Mouse (Mus musculus): ENCODE data around the gene Ddx20. TPM values are rescaled to one million over a fixed set of nuclear protein-coding genes. Genes with fewer than 3 reads are reported as not detected.

Gene Ddx20
- polyA plus RNA-seq, 1 experiment from 2014 or later: 25.2 TPM

DNA sequence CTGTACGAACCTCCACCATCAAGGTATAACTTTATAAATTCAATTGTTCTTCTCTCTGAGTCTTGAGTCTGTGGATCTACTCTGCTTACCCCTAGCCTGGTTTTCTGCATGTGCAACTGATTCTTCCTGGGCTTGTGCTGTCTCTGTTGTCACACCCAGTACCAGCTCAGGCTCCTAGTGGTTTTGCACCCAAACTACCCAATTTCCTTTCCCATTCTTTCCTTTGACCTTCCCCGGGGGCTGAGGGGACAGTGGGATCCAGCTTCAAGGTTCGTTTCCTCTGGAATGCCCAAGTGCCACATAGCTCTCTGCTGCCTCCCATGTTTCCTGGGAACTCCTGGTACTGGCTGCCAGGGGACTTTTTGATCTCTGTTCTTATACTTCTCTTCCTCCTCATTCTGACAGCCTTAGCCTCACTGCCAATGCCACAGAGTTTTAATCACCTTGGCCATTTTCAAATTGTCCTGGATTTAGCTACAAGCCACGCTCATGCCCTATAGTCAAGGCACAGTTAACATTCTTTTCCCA lies 20.3 kb downstream of the Ddx20 start:
- no peaks in the 10 kb centered on the region for H3K36me3 ChIP-seq (ENCODE audit: insufficient read depth, low read length)
- peak; percentile 28 for DNase-seq (ENCODE audit: low spot score)
- WGBS: 58% methylated on average over 4 of the region's 4 CpGs
- H3K4me3 ChIP-seq (replicated peaks; ENCODE audit: low read depth, low read length): no peak overlapping the region
- H3K27ac ChIP-seq: no peak overlapping the region
- no peak overlapping the region for H3K4me2 ChIP-seq (ENCODE audit: low read length)
- no peaks in the 10 kb centered on the region for H3K27me3 ChIP-seq (ENCODE audit: insufficient read depth, low read length)
- no peaks in the 10 kb centered on the region for H3K4me1 ChIP-seq (replicated peaks; ENCODE audit: insufficient read depth, low read length)
- no peak overlapping the region for H3K9ac ChIP-seq (ENCODE audit: low read depth, low read length)
- H3K9me3 ChIP-seq (replicated peaks; ENCODE audit: low read length): no peaks in the 10 kb centered on the region
- peak; percentile 29; the same call in 1 of the 2 replicates for TF ChIP-seq CTCF (IDR thresholded peaks at IDR 0.05; ENCODE audit: low read depth)
- no peak for ATAC-seq (replicated peaks; ENCODE audit: low FRiP score, low read depth)

- Histone ChIP-seq H3K36me3 (ENCODE audit: insufficient read depth, low read length) (no peaks in the 10 kb centered on the region), H3K27me3 (ENCODE audit: insufficient read depth, low read length) (no peaks in the 10 kb centered on the region), H3K4me1 (replicated peaks; ENCODE audit: insufficient read depth, low read length) (no peaks in the 10 kb centered on the region), H3K9ac (ENCODE audit: low read depth, low read length) (no peak overlapping the region), H3K27ac (no peak overlapping the region), H3K9me3 (replicated peaks; ENCODE audit: low read length) (no peaks in the 10 kb centered on the region), H3K4me3 (replicated peaks; ENCODE audit: low read depth, low read length) (no peak overlapping the region), H3K4me2 (ENCODE audit: low read length) (no peak overlapping the region)
- no peak for TF ChIP-seq CTCF (IDR thresholded peaks at IDR 0.05; ENCODE audit: low read depth)
- ATAC-seq (replicated peaks; ENCODE audit: low FRiP score, low read depth): no peak
- 82% methylated on average over 9 of the region's 9 CpGs for WGBS
- no peak for DNase-seq (ENCODE audit: low spot score)
Observed at GRCm38 (mm10) chr3:105665105-105665765, 22.1 kb downstream of the Ddx20 start.

DNA sequence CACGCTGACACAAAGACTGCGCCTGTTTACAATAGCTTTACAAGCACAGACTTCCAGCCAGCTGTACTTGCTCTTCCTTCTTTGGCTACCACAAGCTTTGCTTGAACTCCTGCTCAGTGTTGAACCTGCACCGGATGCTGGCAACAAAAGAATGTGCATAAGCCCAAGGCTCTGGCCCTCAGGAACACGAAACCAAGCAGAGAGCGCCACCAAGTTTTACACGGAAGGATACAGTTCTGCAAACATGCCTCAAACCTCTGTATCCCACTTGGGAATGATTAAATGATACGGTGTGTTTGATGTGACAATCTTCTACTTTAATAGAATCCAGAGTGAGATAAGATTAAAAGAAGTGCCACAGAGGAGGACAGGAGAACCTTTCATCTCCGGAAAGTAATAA lies 24.3 kb downstream of the Ddx20 start:
- DNase-seq (ENCODE audit: low spot score) (peak; percentile 15), ATAC-seq (replicated peaks; ENCODE audit: low FRiP score, low read depth) (no peak)
- H3K4me3 ChIP-seq (replicated peaks; ENCODE audit: low read depth, low read length): no peak overlapping the region
- H3K27me3 ChIP-seq (ENCODE audit: insufficient read depth, low read length): no peaks in the 10 kb centered on the region
- no peak overlapping the region for H3K4me2 ChIP-seq (ENCODE audit: low read length)
- H3K9me3 ChIP-seq (replicated peaks; ENCODE audit: low read length): no peaks in the 10 kb centered on the region
- H3K36me3 ChIP-seq (ENCODE audit: insufficient read depth, low read length): no peaks in the 10 kb centered on the region
- no peaks in the 10 kb centered on the region for H3K4me1 ChIP-seq (replicated peaks; ENCODE audit: insufficient read depth, low read length)
- H3K27ac ChIP-seq: no peak overlapping the region
- no peak for TF ChIP-seq CTCF (IDR thresholded peaks at IDR 0.05; ENCODE audit: low read depth)
- no peak overlapping the region for H3K9ac ChIP-seq (ENCODE audit: low read depth, low read length)
- 73% methylated on average over 8 of the region's 8 CpGs for WGBS

- Histone ChIP-seq H3K4me3 (replicated peaks; ENCODE audit: low read depth, low read length) (no peak overlapping the region), H3K27ac (no peak overlapping the region), H3K4me1 (replicated peaks; ENCODE audit: insufficient read depth, low read length) (no peaks in the 10 kb centered on the region), H3K9me3 (replicated peaks; ENCODE audit: low read length) (no peaks in the 10 kb centered on the region), H3K36me3 (ENCODE audit: insufficient read depth, low read length) (no peaks in the 10 kb centered on the region), H3K4me2 (ENCODE audit: low read length) (no peak overlapping the region), H3K27me3 (ENCODE audit: insufficient read depth, low read length) (no peaks in the 10 kb centered on the region), H3K9ac (ENCODE audit: low read depth, low read length) (no peak overlapping the region)
- WGBS: 46% methylated on average over 2 of the region's 2 CpGs
- no peak for TF ChIP-seq CTCF (IDR thresholded peaks at IDR 0.05; ENCODE audit: low read depth)
- no peak for ATAC-seq (replicated peaks; ENCODE audit: low FRiP score, low read depth)
- DNase-seq (ENCODE audit: low spot score): no peak
Observed at GRCm38 (mm10) chr3:105660530-105660929, 26.8 kb downstream of the Ddx20 start.

GRCm38 (mm10) chr3:105655031-105655585 lies 32.3 kb downstream of the Ddx20 start:
- TF ChIP-seq CTCF (IDR thresholded peaks at IDR 0.05; ENCODE audit: low read depth): no peak

DNA sequence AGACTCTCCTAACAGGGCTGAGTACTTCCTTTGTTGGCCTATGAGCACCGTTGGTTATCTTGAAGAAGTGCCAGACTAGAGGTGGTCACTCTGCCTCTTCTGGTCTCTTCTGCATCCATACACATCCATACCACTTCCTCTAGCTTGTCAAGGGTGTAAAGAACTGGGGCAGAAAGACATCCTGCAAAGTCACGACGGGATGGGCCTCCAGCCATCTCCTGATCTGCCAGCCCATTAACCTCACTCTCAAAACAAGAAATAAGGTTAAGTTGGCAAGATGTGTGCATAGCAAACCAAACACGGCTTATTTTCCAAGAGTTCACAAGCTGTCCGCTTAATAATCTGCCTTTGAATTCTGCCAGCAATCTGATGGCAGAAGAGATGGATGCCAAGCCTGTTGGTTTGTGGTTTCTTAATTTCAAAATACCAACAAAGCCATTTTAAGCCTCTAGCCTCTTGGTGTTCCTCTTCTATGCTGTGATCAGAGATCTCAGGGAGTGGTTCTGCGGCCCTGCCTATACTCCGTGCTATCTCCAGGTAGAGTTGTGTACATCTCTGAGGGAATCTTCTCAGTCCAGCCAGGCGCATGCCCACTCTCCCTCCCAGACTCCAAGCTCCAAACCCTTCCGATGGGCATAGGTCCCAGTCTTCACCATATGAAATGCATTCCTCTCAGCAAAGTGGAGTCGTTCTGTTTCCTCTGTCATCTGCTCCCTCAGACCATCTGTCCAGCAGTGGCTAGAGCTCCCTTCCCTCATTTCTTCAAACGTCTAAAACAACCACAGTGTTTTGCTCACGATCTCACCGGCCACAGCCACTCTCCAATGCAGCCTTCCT lies 33.6 kb downstream of the Ddx20 start:
- DNase-seq (ENCODE audit: low spot score): no peak
- no peak for TF ChIP-seq CTCF (IDR thresholded peaks at IDR 0.05; ENCODE audit: low read depth)
- 84% methylated on average over 13 of the region's 13 CpGs for WGBS
- Histone ChIP-seq H3K36me3 (ENCODE audit: insufficient read depth, low read length) (no peaks in the 10 kb centered on the region), H3K4me2 (ENCODE audit: low read length) (no peak overlapping the region), H3K4me1 (replicated peaks; ENCODE audit: insufficient read depth, low read length) (no peaks in the 10 kb centered on the region), H3K9ac (ENCODE audit: low read depth, low read length) (no peak overlapping the region), H3K4me3 (replicated peaks; ENCODE audit: low read depth, low read length) (no peak overlapping the region), H3K27ac (no peak overlapping the region), H3K27me3 (ENCODE audit: insufficient read depth, low read length) (no peaks in the 10 kb centered on the region), H3K9me3 (replicated peaks; ENCODE audit: low read length) (no peaks in the 10 kb centered on the region)
- ATAC-seq (replicated peaks; ENCODE audit: low FRiP score, low read depth): no peak

More at GRCm38 (mm10) chr3:105655031-105655585, 32.3 kb downstream of the Ddx20 start:
- Histone ChIP-seq H3K27ac (no peak overlapping the region), H3K9me3 (replicated peaks; ENCODE audit: low read length) (no peaks in the 10 kb centered on the region), H3K4me2 (ENCODE audit: low read length) (no peak overlapping the region), H3K36me3 (ENCODE audit: insufficient read depth, low read length) (no peaks in the 10 kb centered on the region), H3K9ac (ENCODE audit: low read depth, low read length) (no peak overlapping the region), H3K27me3 (ENCODE audit: insufficient read depth, low read length) (no peaks in the 10 kb centered on the region), H3K4me1 (replicated peaks; ENCODE audit: insufficient read depth, low read length) (no peaks in the 10 kb centered on the region), H3K4me3 (replicated peaks; ENCODE audit: low read depth, low read length) (no peak overlapping the region)
- WGBS: 92% methylated on average over 11 of the region's 11 CpGs
- DNase-seq (ENCODE audit: low spot score) (no peak), ATAC-seq (replicated peaks; ENCODE audit: low FRiP score, low read depth) (no peak)
